Mouse (Mus musculus) gastrocnemius, adult 8-10 months (tissue): ENCODE measurements around the gene Rad51d. TPM values are rescaled to one million over a fixed set of nuclear protein-coding genes. Genes with fewer than 3 reads are reported as not detected.
"Not testable (repeated sequence)": the region's sequence is repeated elsewhere in the genome, so short reads cannot be mapped to it uniquely, and the experiment has no call there.

ENCODE experiments used
- DNase-seq, 2 experiments: peaks; one replicate each; pipeline ENCODE4 v3.0.0; 2022; ENCODE audit warnings: low spot score in 2 of 2
- total RNA-seq, 4 experiments: library from RNA; stranded (reverse); gene quantifications; 2 replicates each; pipeline ENCODE4 v1.2.4; 2022

Gene Rad51d
- total RNA-seq = 1 to 10 TPM; 3.1 to 4.1 (median 3.6) TPM

DNA sequence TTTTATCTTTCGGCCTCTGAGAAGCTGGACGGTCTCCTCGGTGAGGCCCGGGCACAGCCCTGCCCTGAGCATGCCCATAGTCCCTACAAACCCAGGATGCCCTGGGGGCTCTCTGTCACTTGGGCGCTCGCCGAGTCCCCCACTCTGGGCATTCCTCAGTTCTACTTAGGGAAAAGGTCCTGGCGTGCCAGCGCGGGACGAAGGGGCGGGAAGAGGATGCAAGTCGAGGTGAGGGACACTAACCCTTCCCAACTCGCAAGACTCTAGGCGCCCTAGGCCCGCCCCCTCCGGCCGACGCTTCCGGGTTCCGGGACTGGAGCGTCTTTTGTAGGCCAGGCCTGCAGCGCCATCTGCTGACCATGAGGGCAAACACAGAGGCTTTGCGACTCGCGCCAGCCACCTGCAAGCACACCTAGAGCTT lies at the start of gene Rad51d:
Gene Rad51d (minus strand): TSS at position 273 of the 421 bp plus-strand sequence.
- peak; percentile 90 for DNase-seq

GRCm38 (mm10) chr11:82933186-82933585 lies 42.8 kb upstream of the Rad51d start:
- DNase-seq = no peak

GRCm38 (mm10) chr11:82931671-82932450 lies 41.4 kb upstream of the Rad51d start:
- not testable (repeated sequence) for DNase-seq

GRCm38 (mm10) chr11:82931161-82931560 lies 40.7 kb upstream of the Rad51d start:
- DNase-seq = not testable (repeated sequence)

GRCm38 (mm10) chr11:82930391-82930955 lies 40.1 kb upstream of the Rad51d start:
- not testable (repeated sequence) for DNase-seq

DNA sequence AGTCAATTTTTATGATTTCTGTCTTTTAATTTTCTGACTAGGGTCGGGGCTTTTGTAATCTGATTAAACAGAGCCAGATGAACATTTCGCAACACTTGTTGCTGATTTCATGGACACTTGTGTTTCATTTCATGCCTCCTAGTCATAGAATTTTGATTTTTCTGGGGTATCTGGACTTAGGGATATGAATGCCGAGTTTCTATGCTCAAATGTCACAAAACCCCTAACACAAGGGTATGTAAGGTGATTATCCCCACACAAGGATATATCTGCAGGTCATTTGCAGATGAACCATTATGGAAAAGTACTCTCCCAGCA lies 39.2 kb upstream of the Rad51d start:
- no peak for DNase-seq

GRCm38 (mm10) chr11:82928897-82929632 lies 38.7 kb upstream of the Rad51d start:
- no peak for DNase-seq

DNA sequence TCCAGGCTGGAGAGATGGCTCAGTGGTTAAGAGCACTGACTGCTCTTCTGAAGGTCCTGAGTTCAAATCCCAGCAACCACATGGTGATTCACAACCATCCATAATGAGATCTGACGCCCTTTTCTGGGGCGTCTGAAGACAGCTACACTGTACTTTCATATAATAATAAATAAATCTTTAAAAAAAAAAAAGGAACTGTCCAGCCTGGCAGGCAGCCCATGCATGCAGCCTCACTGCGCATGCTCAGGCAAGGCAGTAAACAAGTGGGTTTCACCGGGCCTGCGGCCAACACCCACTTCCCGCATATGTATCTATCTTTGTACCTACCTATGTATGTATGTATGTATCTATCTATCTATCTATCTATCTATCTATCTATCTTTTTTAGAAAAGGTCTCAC lies 33.5 kb upstream of the Rad51d start:
- not testable (repeated sequence) for DNase-seq

DNA sequence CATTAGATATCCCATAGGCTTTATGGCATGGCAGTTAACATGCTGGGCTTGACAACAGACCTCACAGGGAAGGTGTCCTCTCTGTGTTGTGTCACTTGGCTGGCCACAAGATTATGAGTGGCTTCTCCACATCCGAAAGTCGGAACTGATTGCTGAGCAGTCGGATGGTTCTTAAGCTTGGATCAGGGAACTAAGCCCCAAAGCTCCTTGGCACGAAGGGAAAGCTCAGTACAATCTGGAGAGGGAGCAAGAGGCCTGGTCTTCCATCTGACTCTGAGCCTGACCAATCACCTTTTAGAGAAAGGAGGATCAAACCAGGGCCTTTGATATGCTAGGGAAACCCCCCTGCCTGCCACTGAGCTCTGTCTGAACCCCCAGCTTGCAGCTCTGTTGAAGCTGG lies 31.3 kb upstream of the Rad51d start:
- no peak for DNase-seq

DNA sequence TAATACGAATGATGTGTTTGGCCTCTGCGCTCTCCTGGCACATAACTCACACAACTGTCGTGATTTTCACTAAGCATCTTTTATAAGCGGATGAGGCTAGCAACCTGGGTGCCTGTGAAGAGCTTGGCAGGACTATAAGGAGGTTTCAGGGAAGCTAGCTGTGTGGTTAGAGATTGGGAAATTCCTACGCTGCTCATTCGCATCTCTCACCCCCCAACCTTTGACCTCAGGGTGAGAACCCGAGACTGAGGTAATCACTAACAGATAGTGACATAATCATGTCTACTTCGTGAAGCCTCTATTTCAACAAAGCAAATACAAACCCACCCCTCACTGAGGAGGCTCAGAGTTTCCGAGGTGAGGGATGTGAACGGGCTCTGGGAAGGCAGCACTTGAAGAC lies 30.4 kb upstream of the Rad51d start:
- DNase-seq = no peak

DNA sequence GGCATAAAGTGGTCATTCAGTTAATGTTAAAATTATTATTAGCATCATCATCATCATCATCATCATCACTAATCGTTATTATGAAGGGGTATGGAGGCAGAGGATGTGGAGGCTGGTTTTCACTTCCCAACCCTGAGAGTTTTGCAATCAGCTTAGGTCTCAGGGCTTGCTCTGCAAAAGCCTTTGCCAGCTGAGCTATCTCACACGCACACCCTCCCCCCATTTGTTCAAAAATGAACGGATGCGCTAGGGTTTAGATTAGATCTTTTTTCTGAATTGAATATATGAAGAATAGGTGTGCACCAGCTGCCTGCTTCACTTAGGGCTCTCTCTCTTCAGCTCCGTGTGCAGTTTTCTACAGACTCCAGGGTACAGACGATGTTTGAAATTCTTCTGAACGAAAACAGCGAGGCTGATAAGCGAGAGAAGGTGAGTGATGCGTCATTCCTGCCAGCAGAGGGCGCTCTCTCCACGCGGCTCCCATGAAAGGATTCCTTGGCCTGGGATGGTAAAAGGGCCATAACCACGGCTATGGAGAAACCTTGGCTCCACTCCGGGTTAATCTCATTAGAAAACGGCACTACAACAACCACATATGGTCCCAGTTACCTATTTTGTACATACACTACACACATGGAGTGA lies 24.4 kb upstream of the Rad51d start:
- DNase-seq = peak; percentile 34 to 38

GRCm38 (mm10) chr11:82910679-82911389 lies 20.4 kb upstream of the Rad51d start:
- DNase-seq = peak; percentile 80 to 87

GRCm38 (mm10) chr11:82910250-82910649 lies 19.8 kb upstream of the Rad51d start, which contains the start of gene Unc45b:
Unc45b (plus strand) TSS chr11:82910550.
- DNase-seq = no peak

DNA sequence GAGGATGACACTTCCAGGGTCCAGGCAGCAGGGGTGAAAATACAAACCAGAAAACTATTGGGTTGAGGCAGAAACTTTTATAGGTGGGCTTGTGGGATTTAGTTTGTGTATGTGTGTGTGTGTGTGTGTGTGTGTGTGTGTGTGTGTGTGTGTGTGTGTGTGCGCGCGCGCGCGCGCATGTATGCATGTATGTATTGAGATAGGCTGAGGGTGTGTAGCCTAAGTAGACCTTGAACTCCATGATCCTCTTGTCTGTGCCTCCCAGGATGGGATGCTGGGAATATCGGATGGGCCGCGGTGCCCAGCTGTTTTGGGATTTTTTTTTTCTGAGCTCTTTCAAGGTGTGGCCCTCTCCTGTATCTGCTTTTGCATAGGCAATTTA lies 18.2 kb upstream of the Rad51d start:
- DNase-seq = no peak

DNA sequence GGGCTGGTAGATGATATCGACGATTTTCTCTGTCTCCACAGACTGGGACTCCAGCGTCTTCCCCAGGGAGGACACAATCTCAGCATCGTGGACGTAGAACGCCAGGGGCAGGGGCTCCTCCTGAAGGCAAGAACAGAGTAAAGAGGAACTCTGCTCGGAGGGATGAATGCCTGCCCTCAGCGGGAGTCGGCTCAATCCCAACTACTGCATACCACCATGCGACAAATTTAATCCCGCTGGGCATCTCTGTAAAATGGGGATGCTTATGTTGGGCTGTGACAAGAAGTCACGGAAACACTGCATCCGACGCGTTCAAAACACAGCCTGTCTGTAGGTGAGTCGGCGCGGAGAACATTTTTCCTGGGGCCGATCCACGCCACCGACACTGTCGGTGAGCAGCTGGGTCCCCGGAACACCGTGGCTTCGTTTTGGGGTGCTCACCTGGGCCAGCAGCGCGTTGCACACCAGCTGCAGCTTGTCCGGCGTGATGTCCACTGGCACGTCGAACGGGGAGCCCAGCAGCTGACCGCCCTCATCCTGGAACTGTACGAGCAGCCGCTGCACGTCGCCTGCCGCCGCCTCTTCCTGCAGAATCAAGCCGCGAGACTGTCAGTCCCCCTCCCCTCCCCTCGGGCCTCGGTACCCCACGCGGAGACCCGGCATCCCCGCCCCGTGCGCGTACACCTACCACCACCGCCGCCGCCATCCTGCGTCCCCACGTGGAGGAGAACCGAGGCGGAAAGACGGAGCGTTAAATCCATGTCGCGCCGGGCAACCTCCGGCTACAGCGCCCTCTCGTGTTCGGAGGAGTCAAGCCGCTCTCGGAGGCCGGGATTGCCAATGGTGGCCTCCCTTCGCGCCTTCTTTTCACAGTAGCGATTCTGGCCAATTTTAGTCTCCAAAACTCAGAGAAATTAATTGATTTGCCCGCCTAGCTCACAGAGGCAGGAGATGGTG lies 17.5 kb upstream of the Rad51d start, which contains the start of gene Nle1:
Gene Nle1 (minus strand): TSS at position 761 of the 957 bp plus-strand sequence.
- peak; percentile 82 to 83 for DNase-seq

GRCm38 (mm10) chr11:82905816-82906215 lies 15.4 kb upstream of the Rad51d start:
- DNase-seq = no peak

GRCm38 (mm10) chr11:82904952-82905351 lies 14.5 kb upstream of the Rad51d start:
- DNase-seq = no peak

- DNase-seq = no peak
Measured at GRCm38 (mm10) chr11:82901606-82902310, 11.3 kb upstream of the Rad51d start.

- DNase-seq = no peak
Measured at GRCm38 (mm10) chr11:82899720-82900119, 9.3 kb upstream of the Rad51d start.
